Mouse (Mus musculus) adipose tissue, adult 10 weeks (tissue): ENCODE data around the gene Npw. TPM values are rescaled to one million over a fixed set of nuclear protein-coding genes. Genes with fewer than 3 reads are reported as not detected.

Experiments
- polyA plus RNA-seq: library from polyadenylated mRNA; stranded (reverse); fragments of 350-450 nt; fragmentation: Illumina TruSeq; extraction: RNeasy Lipid Tissue Mini Kit (QIAGEN cat#74804); gene quantifications from one replicate; pipeline ENCODE4 v1.2.3, GENCODE M21; 2014; ENCODE audit warnings: low read depth, low replicate concordance

The Npw gene
- not detected for polyA plus RNA-seq

DNA sequence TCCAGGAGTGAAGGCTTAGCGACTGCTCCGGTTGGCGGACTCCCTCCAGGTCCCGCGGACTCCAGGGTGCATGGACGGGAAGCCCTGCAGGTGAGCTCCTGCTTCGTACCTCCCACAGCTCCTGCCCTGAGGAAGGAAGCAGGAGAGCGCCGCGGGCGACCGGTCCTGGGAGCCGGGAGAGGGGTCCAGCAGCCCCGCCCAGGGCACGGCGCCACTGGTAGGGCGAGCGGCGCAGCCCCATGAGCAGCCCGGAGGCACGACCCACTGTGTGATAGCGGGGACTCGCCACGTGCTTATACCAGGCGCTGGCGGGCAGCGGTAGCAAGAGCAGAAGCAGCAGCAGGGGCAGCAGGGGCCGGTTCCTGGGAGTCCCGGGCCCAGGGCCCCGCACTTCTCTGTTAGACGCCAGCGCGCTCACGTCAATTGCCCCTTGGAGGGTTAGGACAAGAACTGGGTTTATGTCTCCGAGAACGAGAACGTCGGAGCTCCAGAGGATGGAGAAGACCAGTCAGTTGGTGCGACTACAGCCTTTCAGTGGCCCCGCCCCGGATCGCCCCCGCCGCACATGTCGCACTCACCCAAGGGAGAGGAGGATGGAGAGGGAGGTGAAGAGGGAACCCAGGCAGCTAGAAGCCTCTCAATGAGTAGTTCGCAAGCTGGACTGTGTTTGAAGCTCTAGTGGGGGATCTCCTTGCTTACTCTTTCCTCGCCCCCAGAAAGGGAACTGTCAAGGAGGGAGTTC, at the start of gene Npw:
Npw (minus strand) TSS at position 441 of the 742 bp plus-strand sequence.

DNA sequence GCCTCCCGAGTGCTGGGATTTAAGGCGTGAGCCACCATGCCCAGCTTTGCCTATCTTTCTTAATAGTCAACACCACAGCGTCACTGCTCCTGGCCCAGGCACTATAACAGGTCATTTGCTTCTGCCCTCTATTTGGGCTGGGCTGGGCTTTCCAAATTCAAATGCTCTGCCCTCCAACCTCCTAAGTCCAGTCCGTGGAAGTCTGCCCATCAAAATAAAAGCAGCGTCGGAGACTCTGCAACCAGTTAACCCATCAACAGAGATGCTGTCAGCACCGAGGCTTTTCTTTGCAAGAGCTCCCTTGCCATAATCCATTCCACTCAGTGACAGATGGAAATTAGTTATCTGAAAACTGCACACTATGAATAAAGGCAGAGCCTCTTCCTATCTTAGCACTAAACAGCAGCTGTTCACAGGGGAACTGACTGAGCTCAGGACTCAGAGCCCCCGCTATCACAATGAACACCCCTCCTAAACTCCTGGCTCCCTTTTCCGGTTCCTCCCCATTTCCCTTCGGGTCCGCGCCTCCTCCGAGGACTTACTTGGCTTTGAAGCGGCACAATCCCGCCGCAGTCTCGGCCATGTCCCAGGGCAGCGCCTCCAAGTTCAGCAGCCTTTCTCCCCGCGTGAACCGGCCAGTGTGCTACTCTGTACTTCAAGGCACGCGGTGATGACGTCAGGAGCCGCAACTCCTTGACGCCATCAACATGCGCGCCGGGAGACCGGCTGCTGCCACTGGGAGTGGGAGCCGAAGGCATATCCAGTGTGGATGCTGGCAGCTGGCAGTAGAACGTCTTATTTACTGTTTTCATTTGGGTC, 48.9 kb upstream of the Npw start, which contains the start of gene Tbl3:
Tbl3 (minus strand) TSS at position 679 of the 819 bp plus-strand sequence.

DNA sequence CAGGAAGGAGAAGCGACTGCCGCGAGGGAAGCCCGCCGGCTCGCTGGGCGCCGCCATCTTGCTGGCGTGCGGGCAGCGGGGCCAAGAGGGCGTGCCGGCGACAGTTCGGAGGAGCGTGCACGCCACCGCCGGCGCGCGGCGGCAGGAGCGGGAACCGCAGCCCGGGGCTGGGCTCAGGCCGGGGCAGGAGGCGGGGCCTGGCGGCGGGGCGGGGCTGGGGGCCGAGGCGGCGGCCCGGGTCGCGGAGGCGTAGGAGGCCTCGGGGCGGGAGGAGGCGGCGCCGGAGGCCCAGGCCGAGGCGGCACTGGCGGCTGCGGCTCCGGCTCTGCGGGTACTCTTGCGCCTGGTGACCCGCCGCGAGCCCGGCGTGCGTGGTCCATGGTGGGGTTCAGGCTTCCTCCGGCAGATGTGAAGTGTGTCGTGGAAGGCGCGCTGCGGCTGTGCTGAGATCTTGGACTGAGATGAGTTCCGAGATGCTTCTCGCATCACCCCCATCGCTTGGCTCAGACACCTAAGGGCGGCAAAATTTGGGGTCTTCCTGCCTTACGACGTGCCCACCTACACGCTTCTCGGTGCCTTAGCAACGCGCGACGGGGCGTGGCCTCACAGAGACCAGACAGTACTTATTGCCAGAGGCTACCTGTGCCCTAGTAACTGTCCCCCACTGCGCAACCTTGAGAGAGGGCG, 37.9 kb upstream of the Npw start, which contains the start of the genes Gfer and Noxo1:
Gfer (minus strand) TSS at position 146 of the 687 bp plus-strand sequence.
Noxo1 (plus strand) TSS at position 224 of the 687 bp plus-strand sequence.

DNA sequence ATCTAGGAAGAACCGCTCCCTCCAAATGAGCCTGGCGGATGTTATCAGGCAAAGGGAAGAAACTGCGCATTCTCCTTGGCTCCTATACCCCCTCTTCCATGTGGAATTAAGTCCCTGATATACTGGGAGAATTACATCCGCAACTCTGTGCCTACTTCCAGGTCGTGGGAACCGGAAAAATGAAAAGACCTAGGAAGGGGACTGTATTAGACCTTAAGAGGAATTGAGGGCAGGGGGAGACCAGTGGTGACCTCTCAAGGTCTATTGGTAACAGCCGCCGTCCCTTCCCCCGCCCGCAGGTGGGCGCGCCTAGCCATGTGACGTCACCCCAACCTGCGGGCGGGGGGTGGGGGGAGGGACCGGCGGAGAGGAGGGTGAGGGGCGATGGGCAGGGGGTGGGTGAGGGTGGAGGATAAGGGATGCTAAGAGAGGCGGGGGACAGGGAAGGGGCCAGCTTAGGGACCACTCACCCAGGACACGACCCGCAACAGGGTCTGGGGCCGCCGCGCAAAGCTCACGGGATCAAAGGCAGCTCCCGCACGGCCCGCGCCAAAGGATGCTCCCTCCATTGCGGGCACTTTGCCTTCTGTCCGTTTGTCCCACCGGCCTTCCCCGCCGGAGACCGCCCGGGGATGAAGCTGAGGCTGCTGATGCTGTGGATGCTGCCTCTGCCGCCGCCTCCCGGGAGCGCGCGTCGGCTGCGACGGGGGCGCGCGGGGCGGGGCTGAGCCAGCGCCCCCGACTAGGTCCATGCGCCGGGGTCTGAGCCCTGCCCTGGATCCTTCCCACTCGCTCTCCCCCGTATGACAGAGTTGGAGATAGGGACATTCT, 31.2 kb upstream of the Npw start, which contains the start of gene Syngr3:
Syngr3 (minus strand) TSS at position 705 of the 831 bp plus-strand sequence.

DNA sequence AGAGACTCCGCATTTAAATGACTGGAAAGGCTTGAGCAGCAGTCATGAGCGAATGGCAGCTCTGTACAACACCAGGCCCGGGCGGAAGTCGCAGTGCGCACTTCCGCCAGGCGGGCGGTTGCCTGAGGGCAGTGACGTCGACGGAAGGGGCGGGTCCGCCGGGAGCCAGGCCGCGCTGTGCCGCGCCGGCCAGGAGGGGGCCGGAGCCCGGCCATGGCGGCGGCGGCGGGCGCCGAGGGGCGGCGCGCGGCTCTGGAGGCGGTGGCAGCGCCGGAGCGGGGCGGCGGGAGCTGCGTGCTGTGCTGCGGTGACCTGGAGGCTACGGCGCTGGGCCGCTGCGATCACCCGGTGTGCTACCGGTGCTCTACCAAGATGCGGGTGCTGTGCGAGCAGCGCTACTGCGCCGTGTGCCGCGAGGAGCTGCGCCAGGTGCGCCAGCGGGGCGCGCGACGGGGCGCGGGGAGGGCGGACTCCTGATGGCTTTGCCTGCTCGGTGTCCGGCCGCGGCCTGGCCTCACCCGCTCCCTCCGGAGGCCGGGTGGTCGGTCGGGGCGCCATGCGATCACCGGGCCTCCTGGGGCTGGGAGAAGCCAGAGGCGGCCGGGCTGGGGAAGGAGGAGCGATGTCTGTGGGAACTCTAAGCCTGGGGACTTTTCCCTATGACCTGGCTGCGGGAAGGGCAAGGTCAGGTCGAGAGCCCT, 11.4 kb upstream of the Npw start, which contains the start of gene Zfp598:
Zfp598 (plus strand) TSS at position 143 of the 701 bp plus-strand sequence.

DNA sequence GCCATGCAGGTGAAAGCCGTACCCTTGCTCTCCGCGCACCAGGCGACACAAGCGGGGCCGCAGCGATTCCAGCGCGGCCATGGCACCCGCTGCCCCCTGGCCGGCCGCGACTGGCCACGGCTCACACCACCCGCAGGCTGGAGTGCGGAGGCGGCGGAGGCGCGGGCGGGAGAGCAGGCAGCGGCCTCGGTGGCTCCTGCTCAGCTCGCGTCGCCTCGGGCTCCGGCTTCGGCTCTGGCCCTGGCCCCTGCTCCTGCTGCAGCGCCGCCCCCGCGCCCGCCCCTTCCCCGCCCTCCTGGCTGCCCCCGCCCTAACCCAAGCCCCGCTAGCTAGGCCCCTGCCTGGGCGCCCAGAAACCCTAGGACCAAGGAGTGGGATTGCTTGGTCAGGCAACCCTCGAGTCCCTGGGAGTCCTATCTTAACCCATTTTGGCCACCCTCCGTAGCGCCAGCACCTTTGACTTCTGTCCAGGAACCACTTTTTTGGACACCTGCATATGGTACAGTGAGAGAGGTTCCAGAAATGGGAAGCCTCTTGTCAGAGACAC, 8.1 kb downstream of the Npw start, which contains the start of gene Slc9a3r2:
Slc9a3r2 (minus strand) TSS at position 258 of the 547 bp plus-strand sequence.

DNA sequence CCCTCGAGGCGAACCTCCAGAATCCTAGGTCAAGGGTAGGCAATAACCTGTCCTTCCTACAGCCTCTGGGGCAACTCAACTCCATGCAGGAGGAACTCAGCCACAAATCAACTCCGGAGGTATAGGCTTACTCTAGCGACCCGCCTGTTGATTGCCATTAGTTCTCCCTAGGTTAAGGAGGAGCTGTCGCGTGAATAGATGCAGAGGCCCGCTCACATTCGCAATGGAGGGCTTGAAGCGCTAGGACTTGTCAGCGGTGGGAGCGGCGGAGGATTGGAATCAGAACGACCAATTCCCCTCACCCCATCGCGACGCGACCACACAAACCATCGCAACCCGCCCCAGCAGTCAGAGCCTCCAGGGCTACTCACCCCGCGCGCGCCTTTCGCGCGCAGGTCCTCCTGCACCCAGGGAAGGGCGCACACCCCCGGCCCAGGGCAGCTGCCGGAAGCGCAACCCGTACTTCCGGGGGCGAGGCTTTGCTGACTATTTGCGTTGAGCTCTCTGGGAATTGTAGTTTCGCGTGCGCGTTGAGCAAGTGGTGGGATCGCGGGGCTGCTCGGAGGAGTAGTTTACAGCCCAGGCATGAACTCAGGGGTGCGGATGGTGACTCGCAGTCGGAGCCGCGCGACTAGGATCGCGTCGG, 26.0 kb downstream of the Npw start, which contains the start of the genes Tsc2 and Nthl1:
Tsc2 (minus strand) TSS at position 464 of the 646 bp plus-strand sequence.
Nthl1 (plus strand) TSS at position 514 of the 646 bp plus-strand sequence.

Other genes with a start within 250 kb of the Npw start
- 70.6 TPM for gene Rnps1, start 243.9 kb downstream of the Npw start, polyA plus RNA-seq
- gene Eci1, start 231.8 kb downstream of the Npw start, polyA plus RNA-seq, result 110 TPM
- gene Dnase1l2, start 215.4 kb downstream of the Npw start, polyA plus RNA-seq, result 63.7 TPM
- 40.1 TPM for gene E4f1, start 188.1 kb downstream of the Npw start, polyA plus RNA-seq
- 63.0 TPM for gene Pgp, start 188.1 kb downstream of the Npw start, polyA plus RNA-seq
- gene Bricd5, start 184.6 kb downstream of the Npw start, polyA plus RNA-seq, result 1.4 TPM
- gene Mlst8, start 179.4 kb downstream of the Npw start, polyA plus RNA-seq, result 16.6 TPM
- gene Caskin1, start 169.9 kb downstream of the Npw start, polyA plus RNA-seq, result 1.7 TPM
- gene Traf7, start 130.5 kb downstream of the Npw start, polyA plus RNA-seq, result 99.5 TPM
- gene Rab26, start 124.2 kb downstream of the Npw start, polyA plus RNA-seq, result 59.2 TPM
- gene Pkd1, start 108.6 kb downstream of the Npw start, polyA plus RNA-seq, result 51.6 TPM
- 71.7 TPM for gene Tsc2, start 25.8 kb downstream of the Npw start, polyA plus RNA-seq
- gene Nthl1, start 25.8 kb downstream of the Npw start, polyA plus RNA-seq, result 10.0 TPM
- gene Slc9a3r2, start 8.1 kb downstream of the Npw start, polyA plus RNA-seq, result 43.1 TPM
- gene Zfp598, start 11.2 kb upstream of the Npw start, polyA plus RNA-seq, result 33.7 TPM
- not detected for gene Syngr3, start 31.5 kb upstream of the Npw start, polyA plus RNA-seq
- 27.0 TPM for gene Gfer, start 37.7 kb upstream of the Npw start, polyA plus RNA-seq
- 4.2 TPM for gene Noxo1, start 37.8 kb upstream of the Npw start, polyA plus RNA-seq
- 20.3 TPM for gene Tbl3, start 49.2 kb upstream of the Npw start, polyA plus RNA-seq
- 8.2 TPM for gene Rnf151, start 59.6 kb upstream of the Npw start, polyA plus RNA-seq
- gene Rps2, start 59.7 kb upstream of the Npw start, polyA plus RNA-seq, result 1,196 TPM
- 212 TPM for gene Ndufb10, start 66.0 kb upstream of the Npw start, polyA plus RNA-seq
- gene Rpl3l, start 69.4 kb upstream of the Npw start, polyA plus RNA-seq, result 44.8 TPM
- gene Msrb1, start 78.2 kb upstream of the Npw start, polyA plus RNA-seq, result 165 TPM
- 22.6 TPM for gene Hs3st6, start 94.5 kb upstream of the Npw start, polyA plus RNA-seq
- gene Meiob, start 145.8 kb upstream of the Npw start, polyA plus RNA-seq, result 1.1 TPM
- gene Hagh, start 181.7 kb upstream of the Npw start, polyA plus RNA-seq, result 75.0 TPM
- 15.6 TPM for gene Fahd1, start 191.9 kb upstream of the Npw start, polyA plus RNA-seq
- gene Igfals, start 207.5 kb upstream of the Npw start, polyA plus RNA-seq, result 11.6 TPM
- gene Nubp2, start 227.9 kb upstream of the Npw start, polyA plus RNA-seq, result 38.1 TPM
- 33.3 TPM for gene Spsb3, start 228.2 kb upstream of the Npw start, polyA plus RNA-seq
- gene Eme2, start 236.6 kb upstream of the Npw start, polyA plus RNA-seq, result 35.3 TPM
- gene Mrps34, start 236.7 kb upstream of the Npw start, polyA plus RNA-seq, result 79.8 TPM
- 52.6 TPM for gene Nme3, start 238.0 kb upstream of the Npw start, polyA plus RNA-seq